Mouse (Mus musculus): ENCODE data around the gene Saysd1.
A peak's percentile ranks its signal among the peaks of the same experiment; 100 is the strongest.

The Saysd1 gene

DNA sequence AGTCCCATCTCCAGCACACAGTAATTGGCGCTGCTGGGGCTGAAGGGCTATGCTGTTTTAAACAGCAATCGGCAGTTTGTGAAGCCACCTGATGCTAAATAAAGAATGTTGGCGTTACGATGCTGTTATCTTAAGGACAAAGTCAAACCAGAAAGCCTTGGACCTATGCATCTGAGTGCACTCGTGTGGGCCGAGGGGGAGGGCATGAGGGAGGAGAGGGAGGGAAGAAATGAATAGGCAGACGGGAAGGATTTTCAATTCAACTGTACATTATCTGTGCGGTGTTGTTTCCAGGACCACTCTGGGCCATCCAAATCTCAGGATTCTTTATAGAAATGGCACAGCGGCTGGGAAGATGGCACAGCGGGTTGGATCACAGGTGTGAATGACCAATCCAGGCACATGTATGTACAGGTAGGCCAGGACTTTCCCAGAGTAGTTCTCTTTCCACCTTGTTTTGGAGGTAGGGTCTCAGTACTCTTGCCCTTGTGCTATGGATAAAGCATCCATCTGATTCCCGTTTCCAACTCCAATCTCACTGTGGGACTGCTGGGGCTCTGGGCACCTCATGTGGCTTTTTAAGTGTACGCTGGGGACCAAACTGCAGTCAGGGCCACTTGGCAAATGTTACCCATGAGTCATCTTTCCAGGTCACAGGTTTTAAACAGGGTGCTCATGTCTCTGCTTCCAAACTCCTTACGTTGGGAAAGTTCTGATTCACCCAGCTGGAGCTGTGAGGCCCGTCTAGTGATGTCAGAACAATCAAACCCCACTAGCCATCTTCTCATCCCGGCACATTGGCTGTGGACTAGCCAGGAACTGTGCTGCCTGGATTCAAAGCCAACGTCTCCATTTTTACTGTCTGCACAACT lies at the start of gene Saysd1:
Gene Saysd1 (minus strand): TSS at position 51 of the 872 bp plus-strand sequence.
- no peak for DNase-seq

DNA sequence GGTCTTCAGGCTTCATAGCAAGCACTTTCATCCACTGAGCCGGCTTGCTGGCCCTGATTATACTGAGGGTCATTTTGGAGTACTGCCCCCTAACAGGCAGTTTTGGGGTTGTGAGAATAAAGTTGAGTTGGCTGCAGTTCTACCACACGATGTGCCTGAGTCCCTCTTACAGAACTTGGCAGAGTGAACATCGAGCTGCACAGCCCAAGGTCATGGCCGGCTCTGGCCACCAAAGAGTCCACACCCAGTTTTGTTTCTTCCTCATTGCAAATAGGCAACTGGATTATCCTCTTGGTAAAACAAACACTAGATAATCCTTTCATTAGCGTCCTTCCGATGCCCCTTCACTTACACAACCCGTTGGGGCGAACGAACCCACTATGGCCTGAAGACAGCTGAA lies 47.1 kb upstream of the Saysd1 start:
- DNase-seq: no peak

- DNase-seq: no peak
These were observed 45.4 kb upstream of the Saysd1 start for GRCm38 (mm10) chr14:20183701-20184100.

GRCm38 (mm10) chr14:20182596-20182995 lies 44.3 kb upstream of the Saysd1 start:
- no peak for DNase-seq

GRCm38 (mm10) chr14:20181466-20181921 lies 43.2 kb upstream of the Saysd1 start, which contains the start of gene Kcnk5:
Gene Kcnk5, minus strand, starts transcription at chr14:20181809.
- DNase-seq: peak; percentile 83 to 91

DNA sequence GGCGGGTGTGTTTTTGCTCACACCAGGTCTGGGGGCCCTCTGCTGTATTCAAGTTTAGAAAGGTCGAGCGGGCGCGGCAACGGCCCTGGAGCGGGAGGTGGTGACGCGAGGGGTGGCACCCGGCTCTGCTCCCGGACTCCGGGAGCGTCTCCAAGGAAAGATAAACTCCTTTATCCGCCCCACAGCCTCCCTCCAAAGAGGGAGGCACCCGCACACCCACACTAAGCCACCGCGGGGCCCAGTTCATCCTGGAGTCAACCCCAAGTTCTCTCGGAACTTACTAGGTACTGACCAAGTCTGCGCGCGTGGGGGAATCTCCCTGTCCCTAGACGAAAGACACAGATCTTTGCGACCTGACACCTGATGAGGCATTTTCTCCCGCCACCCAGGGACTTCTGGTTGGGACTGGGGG lies 42.4 kb upstream of the Saysd1 start:
- peak; percentile 24 to 32 for DNase-seq

GRCm38 (mm10) chr14:20180304-20180703 lies 42.0 kb upstream of the Saysd1 start:
- no peak for DNase-seq

DNA sequence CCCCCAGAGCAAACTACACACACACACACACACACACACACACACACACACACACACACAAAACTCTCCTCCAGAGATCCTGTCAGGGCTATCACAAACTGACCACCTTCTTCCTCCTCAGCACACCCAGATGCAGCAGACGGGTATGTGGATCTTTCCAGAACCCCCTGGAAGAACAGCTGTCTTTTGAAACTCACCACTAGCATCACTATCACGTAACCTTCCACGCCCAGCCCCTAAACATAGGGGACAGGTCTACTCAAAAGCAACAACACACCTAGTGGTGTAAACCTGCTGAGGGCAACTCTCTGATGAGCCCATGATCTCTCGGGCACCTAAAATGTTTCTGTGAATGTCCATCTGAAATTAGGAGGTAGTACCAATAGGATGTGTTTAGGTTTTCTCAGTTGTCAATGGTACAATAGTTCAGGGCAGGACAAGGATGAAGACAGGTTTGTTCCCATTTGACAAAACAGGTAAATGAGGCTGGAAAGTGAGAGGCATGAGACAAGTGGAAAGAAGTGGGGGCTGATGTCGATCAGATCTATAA lies 41.5 kb upstream of the Saysd1 start:
- DNase-seq: no peak

GRCm38 (mm10) chr14:20179080-20179479 lies 40.7 kb upstream of the Saysd1 start:
- DNase-seq: no peak

GRCm38 (mm10) chr14:20178593-20178992 lies 40.3 kb upstream of the Saysd1 start:
- no peak for DNase-seq

GRCm38 (mm10) chr14:20177494-20178123 lies 39.3 kb upstream of the Saysd1 start:
- DNase-seq: no peak

DNA sequence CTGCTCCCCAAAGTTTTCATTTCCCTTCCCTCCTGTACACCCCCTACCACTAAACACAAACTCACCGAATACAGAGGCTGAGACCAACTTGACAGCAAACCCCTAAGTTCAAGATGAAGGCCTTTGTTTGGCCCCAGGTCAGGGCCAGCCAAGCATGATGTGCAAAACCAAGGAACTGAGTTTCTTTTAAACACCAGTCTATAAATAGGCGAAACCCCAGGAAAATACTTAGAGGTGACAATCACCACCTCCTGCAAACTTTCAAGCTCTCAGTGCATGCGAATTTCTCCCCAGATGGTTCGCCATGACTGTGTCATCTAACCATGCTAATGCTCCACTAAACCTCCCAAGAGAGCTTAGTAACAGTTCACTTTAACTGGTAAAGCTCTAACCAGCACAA lies 37.4 kb upstream of the Saysd1 start:
- no peak for DNase-seq

GRCm38 (mm10) chr14:20175114-20175513 lies 36.8 kb upstream of the Saysd1 start:
- DNase-seq: no peak

DNA sequence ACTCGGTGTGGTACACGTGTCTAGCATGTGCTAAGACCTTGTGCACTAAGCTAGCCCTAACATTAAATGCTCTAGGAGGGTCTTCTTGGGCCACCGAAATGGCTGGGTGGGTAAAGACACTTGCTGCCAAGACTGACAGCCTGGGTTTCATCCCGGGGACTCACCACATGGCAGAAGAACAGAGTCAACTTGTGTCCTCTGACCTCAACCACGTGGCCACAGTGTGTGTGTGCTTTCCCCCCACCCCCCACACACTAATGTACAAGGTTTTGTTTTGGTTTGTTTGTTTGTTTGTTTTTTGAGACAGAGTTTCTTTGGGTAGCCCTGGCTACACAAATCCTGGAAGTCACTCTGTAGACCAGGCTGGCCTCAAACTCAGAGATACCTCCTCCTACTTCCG lies 36.4 kb upstream of the Saysd1 start:
- DNase-seq: no peak

DNA sequence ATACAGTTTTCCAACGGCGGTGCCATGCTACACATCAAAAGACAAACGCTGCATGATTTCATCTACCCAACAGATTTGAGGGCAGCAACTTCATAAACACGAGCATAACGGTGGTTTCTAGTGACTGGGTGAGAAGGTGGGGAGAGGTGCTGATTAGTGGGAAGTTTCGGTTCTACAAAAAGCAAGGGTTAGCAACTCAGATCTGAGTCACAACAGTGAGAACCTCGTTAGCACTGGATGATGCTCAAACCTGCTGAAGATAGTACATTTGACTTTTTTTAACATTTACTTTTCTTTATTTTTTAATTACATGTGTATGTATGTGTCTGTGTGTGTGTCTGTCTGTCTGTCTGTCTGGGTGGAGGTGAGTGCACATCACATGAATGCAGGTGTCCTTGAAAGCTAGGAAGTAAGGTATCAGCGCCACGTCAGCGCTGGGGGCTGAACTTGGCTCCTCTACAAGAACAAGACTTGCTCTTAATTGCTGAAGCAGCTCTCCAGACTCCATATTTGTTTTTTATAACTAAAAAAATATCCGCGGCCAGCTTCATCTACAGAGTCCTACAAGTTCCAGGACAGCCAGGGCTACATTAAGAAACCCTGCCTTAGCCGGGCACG lies 35.6 kb upstream of the Saysd1 start:
- DNase-seq: no peak

GRCm38 (mm10) chr14:20172924-20173323 lies 34.6 kb upstream of the Saysd1 start:
- no peak for DNase-seq

- DNase-seq: no peak
These were observed 34.2 kb upstream of the Saysd1 start for GRCm38 (mm10) chr14:20172509-20172908.

DNA sequence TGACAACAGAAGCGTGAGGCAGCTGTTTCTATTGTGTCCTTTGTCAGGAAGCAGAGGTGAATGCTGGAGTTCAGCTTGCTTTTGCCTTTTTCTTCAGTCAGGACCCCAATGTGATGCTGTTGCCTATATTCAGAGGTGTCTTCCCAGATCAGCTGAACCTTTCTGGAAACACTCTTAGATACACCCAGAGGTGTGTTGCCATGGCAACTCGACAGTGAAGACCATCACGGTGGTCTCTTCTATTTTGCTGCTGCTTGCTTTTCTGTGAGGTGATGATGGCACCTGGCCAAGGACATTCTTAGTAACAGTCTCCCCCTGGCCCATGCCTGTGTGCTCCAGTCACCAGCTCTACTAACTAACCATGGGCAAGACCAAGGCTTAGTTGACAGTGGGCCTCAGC lies 33.5 kb upstream of the Saysd1 start:
- DNase-seq: no peak

DNA sequence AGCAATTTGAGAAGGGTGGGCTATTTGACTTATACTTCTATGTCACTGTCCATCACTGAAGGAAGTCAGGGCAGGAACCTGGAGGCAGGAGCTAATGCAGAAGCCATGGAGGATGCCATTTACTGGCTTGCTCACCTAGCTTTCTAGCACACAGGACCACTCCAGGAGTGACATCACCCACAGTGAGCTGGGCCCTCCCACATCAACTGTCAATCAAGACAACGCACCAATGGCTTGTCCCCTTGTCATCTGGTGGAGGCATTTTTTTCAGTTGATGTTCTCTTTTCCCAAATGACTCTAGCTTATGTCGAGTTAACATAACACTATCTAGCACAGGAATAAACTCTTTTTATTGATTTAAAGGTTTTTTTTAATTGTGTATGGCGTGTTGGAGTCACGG lies 30.9 kb upstream of the Saysd1 start:
- no peak for DNase-seq

- DNase-seq: no peak
These were observed 30.1 kb upstream of the Saysd1 start for GRCm38 (mm10) chr14:20168478-20168877.

DNA sequence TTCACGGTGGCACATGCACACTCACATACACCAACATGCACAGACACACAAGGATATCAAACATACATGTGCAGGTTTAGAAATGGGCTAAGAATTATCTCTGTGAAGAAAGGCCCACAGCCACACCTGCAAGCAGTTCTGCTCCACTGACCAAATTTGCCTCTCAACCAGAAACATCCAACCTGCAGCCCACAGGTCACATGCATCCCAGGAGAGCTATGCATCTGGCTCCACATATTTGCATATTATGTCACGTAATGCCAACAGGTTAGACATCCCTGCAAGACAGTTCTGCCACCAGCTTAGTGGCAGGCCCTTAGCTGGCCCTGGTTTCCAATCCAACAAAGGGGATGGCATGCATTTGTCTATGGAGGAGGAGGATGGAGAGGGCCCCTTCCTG lies 29.7 kb upstream of the Saysd1 start:
- peak; percentile 25 to 42 for DNase-seq

- no peak for DNase-seq
These were observed 27.1 kb upstream of the Saysd1 start for GRCm38 (mm10) chr14:20165413-20165812.

DNA sequence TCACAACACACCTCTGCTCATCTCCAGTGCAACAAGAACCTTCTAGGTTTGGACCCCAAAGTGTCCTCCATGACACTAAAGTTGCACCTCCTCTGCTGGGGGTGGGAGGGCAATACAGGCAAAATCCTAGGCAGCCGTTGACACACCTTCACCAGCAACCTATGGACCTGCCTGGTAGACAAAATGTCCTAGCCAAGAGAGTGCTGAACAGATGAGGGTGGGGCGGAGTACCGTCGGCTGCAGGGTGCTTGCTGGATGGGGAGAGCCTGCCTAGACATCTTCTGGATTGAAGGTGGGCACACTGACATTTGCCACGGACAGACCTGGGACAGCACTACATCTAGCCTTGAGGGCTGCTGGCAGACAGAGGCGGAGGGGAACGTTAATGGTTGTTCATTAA lies 26.1 kb upstream of the Saysd1 start:
- no peak for DNase-seq
